In the genomic region with DNA sequence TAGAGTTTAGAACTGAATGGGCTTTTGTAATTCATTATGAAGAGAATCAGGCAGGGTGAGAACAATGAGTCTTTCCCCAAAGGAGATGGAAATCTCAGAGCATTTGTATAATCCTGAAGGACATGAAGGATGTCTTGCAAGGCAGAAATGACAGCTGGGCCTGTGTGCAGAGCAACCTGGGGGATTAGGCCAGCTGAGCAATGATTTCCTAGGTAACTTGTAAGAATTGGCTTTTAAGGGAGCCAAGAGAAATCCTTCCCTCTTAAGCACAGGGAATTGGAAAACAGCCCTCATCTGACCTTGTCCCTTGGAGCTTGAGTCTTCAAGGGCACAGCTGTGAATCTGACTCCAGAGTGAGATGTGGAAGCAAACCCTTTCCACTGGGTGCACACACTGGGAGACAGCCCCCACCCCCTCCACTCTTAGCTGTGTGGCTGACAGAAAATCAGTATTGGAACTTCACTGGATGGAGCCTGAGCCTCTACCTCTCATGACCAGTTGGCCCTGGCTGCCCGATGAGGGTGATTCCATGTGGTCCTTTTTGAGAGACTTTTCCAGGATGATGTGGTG, we compare ENCODE assay signal across 15 mouse cellular contexts. TPM values are rescaled to one million over a fixed set of nuclear protein-coding genes. Genes with fewer than 3 reads are reported as not detected.
DNase-seq lines count a peak whose midpoint lies in the region; ATAC-seq lines count a peak whose summit lies in the region.
"Had no signal": no experiment of that assay in that cellular context is flagged by ENCODE, and none has a peak within 500 bp of the region (broad histone marks: within the 10 kb centered on the region; RNA-seq: fewer than 3 reads in every experiment).

No protein-coding gene starts in this region.

- no peak for ATAC-seq in neural tube, embryonic 13.5 days (ENCODE audit: low read depth)
- peak; percentile 43; the same call in 1 of the 2 replicates for ATAC-seq in hindbrain, embryonic 16.5 days
- ATAC-seq in midbrain, embryonic 16.5 days: 0 out of 2 replicates have a peak, but pooled peaks have one; percentile 24
- ATAC-seq in intestine, embryonic 15.5 days: no peak

- no peaks in the 10 kb centered on the region for H3K27me3 ChIP-seq in heart, embryonic 10.5 days (ENCODE audit: insufficient read depth, poor library complexity, severe bottlenecking)
- no peaks in the 10 kb centered on the region for H3K27me3 ChIP-seq in neural tube, embryonic 13.5 days
- no peaks in the 10 kb centered on the region for H3K27me3 ChIP-seq in hindbrain, embryonic 16.5 days (replicated peaks; ENCODE audit: control insufficient read depth, insufficient read depth, low read length)
- H3K27me3 ChIP-seq in midbrain, embryonic 16.5 days (ENCODE audit: control insufficient read depth, insufficient read depth, low read depth, low read length): no peaks in the 10 kb centered on the region
- H3K27me3 ChIP-seq in intestine, embryonic 15.5 days (replicated peaks): no peaks in the 10 kb centered on the region
- H3K27me3 ChIP-seq: CH12.LX; limb, embryonic 12.5 days had no signal

- no peaks in the 10 kb centered on the region for H3K36me3 ChIP-seq in heart, embryonic 10.5 days
- H3K36me3 ChIP-seq in neural tube, embryonic 13.5 days: peaks cover 4% of the 10 kb centered on the region; the same call in 1 of the 2 replicates
- no peaks in the 10 kb centered on the region for H3K36me3 ChIP-seq in hindbrain, embryonic 16.5 days (ENCODE audit: control insufficient read depth, insufficient read depth, low read length)
- no peaks in the 10 kb centered on the region for H3K36me3 ChIP-seq in midbrain, embryonic 16.5 days (ENCODE audit: control insufficient read depth, insufficient read depth, low read length)
- H3K36me3 ChIP-seq in intestine, embryonic 15.5 days: no peaks in the 10 kb centered on the region

- DNase-seq in heart, embryonic 10.5 days (ENCODE audit: low spot score): no peak
- DNase-seq in heart, adult 9 months (ENCODE audit: low spot score in 2 of 2): no peak
- DNase-seq in neural tube, embryonic 10.5 days (ENCODE audit: extremely low spot score, low spot score): no peak
- no peak for DNase-seq in left cerebral cortex, postnatal 10 days (ENCODE audit: extremely low spot score in 1 of 2, low spot score in 2 of 2)
- DNase-seq: cerebellum, adult 8-10 months; gastrocnemius, adult 2 months; kidney, adult 11 months; layer of hippocampus, adult 9-11 months; right cerebral cortex, adult 18-20 months had no signal

- peak overlapping the region; percentile 42; the same call in 1 of the 2 replicates for H3K27ac ChIP-seq in heart, embryonic 10.5 days
- 0 out of 2 replicates have a peak overlapping the region, but pooled peaks have one; percentile 38 for H3K27ac ChIP-seq in neural tube, embryonic 13.5 days (replicated peaks)
- H3K27ac ChIP-seq in hindbrain, embryonic 16.5 days (ENCODE audit: low read depth, low read length): peak overlapping the region; percentile 0; the same call in 1 of the 2 replicates
- H3K27ac ChIP-seq in midbrain, embryonic 16.5 days (ENCODE audit: low read length): peak overlapping the region; percentile 46
- H3K27ac ChIP-seq in intestine, embryonic 15.5 days: no peak overlapping the region
- H3K27ac ChIP-seq: gastrocnemius, adult 2 months; limb, embryonic 12.5 days had no signal

- H3K9me3 ChIP-seq in heart, embryonic 10.5 days: no peaks in the 10 kb centered on the region
- H3K9me3 ChIP-seq in neural tube, embryonic 13.5 days: no peaks in the 10 kb centered on the region
- no peaks in the 10 kb centered on the region for H3K9me3 ChIP-seq in hindbrain, embryonic 16.5 days (ENCODE audit: control insufficient read depth, low read length)
- H3K9me3 ChIP-seq in midbrain, embryonic 16.5 days (replicated peaks; ENCODE audit: control insufficient read depth, low read length, poor library complexity, severe bottlenecking): no peaks in the 10 kb centered on the region
- H3K9me3 ChIP-seq in intestine, embryonic 15.5 days: no peaks in the 10 kb centered on the region
- H3K9me3 ChIP-seq: limb, embryonic 12.5 days had no signal

- H3K9ac ChIP-seq in neural tube, embryonic 13.5 days: no peak overlapping the region
- no peak overlapping the region for H3K9ac ChIP-seq in hindbrain, embryonic 16.5 days (ENCODE audit: low read depth, low read length)
- no peak overlapping the region for H3K9ac ChIP-seq in midbrain, embryonic 16.5 days (ENCODE audit: low read depth, low read length)
- H3K9ac ChIP-seq in intestine, embryonic 15.5 days: no peak overlapping the region
- H3K9ac ChIP-seq: limb, embryonic 12.5 days had no signal

- H3K4me2 ChIP-seq in neural tube, embryonic 13.5 days: no peak overlapping the region
- H3K4me2 ChIP-seq in hindbrain, embryonic 16.5 days (ENCODE audit: low read length): no peak overlapping the region
- no peak overlapping the region for H3K4me2 ChIP-seq in midbrain, embryonic 16.5 days (ENCODE audit: low read length)
- no peak overlapping the region for H3K4me2 ChIP-seq in intestine, embryonic 15.5 days (replicated peaks)
- H3K4me2 ChIP-seq: limb, embryonic 12.5 days had no signal

- peaks cover 55% of the 10 kb centered on the region for H3K4me1 ChIP-seq in heart, embryonic 10.5 days
- peaks cover 34% of the 10 kb centered on the region for H3K4me1 ChIP-seq in neural tube, embryonic 13.5 days (replicated peaks)
- peaks cover 9% of the 10 kb centered on the region for H3K4me1 ChIP-seq in hindbrain, embryonic 16.5 days (ENCODE audit: control insufficient read depth, insufficient read depth, low read depth, low read length)
- H3K4me1 ChIP-seq in midbrain, embryonic 16.5 days (ENCODE audit: control insufficient read depth, insufficient read depth, low read length): peaks cover 23% of the 10 kb centered on the region
- H3K4me1 ChIP-seq in intestine, embryonic 15.5 days (replicated peaks): no peaks in the 10 kb centered on the region; the same call in 1 of the 2 replicates

- 73% methylated on average over 1 of the region's 1 CpGs for WGBS in heart, embryonic 10.5 days
- 93% methylated on average over 1 of the region's 1 CpGs for WGBS in neural tube, embryonic 13.5 days
- 67% methylated on average over 1 of the region's 1 CpGs for WGBS in hindbrain, embryonic 16.5 days
- 50% methylated on average over 1 of the region's 1 CpGs for WGBS in midbrain, embryonic 16.5 days
- WGBS in intestine, embryonic 15.5 days: 83% methylated on average over 1 of the region's 1 CpGs

- intact Hi-C loops in left cerebral cortex, postnatal 10 days (cut with DNase I): no loop called here

- H3K4me3 ChIP-seq in heart, embryonic 10.5 days: no peak overlapping the region
- H3K4me3 ChIP-seq in neural tube, embryonic 13.5 days: no peak overlapping the region
- no peak overlapping the region for H3K4me3 ChIP-seq in hindbrain, embryonic 16.5 days (ENCODE audit: low read length)
- no peak overlapping the region for H3K4me3 ChIP-seq in midbrain, embryonic 16.5 days (ENCODE audit: low read depth, low read length)
- no peak overlapping the region for H3K4me3 ChIP-seq in intestine, embryonic 15.5 days (replicated peaks)
- H3K4me3 ChIP-seq: gastrocnemius, adult 2 months; limb, embryonic 12.5 days had no signal

RNA-seq across cellular contexts. Expression of gene Kidins220, which starts 41.4 kb away (rescaled TPM):
- 31.7 and 33.0 TPM in 2 replicates for polyA plus RNA-seq in heart, embryonic 10.5 days (2016; fragmentation: Nextera tagmentation; extraction: Ambion mirVana)
- polyA plus RNA-seq in neural tube, embryonic 13.5 days (2015; fragmentation: Nextera tagmentation; extraction: Ambion mirVana): 108 and 113 TPM in 2 replicates
- polyA plus RNA-seq in hindbrain, embryonic 16.5 days (2015; fragmentation: Nextera tagmentation; extraction: Ambion mirVana): 114 and 142 TPM in 2 replicates
- 172 and 177 TPM in 2 replicates for polyA plus RNA-seq in midbrain, embryonic 16.5 days (2015; fragmentation: Nextera tagmentation; extraction: Ambion mirVana)
- total RNA-seq in left cerebral cortex, postnatal 10 days (2021): 100 to 1,000 TPM; 323 to 328 TPM
- polyA plus RNA-seq in intestine, embryonic 15.5 days (2015; fragmentation: Nextera tagmentation; extraction: Ambion mirVana): 20.1 and 21.8 TPM in 2 replicates

Comparison
In these comparisons a context has a peak if more than half of its experiments do, and no peak if none do; other contexts are left out.
1. ATAC-seq: peak in hindbrain, embryonic 16.5 days (single experiment) and midbrain, embryonic 16.5 days (single experiment); none in neural tube, embryonic 13.5 days (single experiment) and intestine, embryonic 15.5 days (single experiment).